Mouse (Mus musculus) heart, embryonic 10.5 days (tissue): ENCODE measurements at regions not wholly inside any gene's neighbourhood (a gene's known extent, or its start where the extent isn't known, plus 50 kb on each side); places are given as distances from the start of the nearest gene placed in this dataset.

Experiments used
- DNase-seq: peaks from one replicate; pipeline ENCODE4 v3.0.0-alpha.2; 2017; ENCODE audit warnings: low spot score
- H3K27ac ChIP-seq: fragments of 300-500 bp; sonication (generic); 2 replicates; pipeline ENCODE4 v1.5.1; 2016; ENCODE audit warnings: mild to moderate bottlenecking
- H3K27me3 ChIP-seq: fragments of 300-500 bp; sonication (generic); 2 replicates; pipeline ENCODE4 v1.6.1; 2016; ENCODE audit warnings: mild to moderate bottlenecking; ENCODE audit not compliant: poor library complexity, insufficient read depth, severe bottlenecking
- H3K36me3 ChIP-seq: fragments of 300-500 bp; sonication (generic); 2 replicates; pipeline ENCODE4 v1.6.1; 2016; ENCODE audit warnings: mild to moderate bottlenecking, moderate library complexity
- H3K4me1 ChIP-seq: fragments of 300-500 bp; sonication (generic); 2 replicates; pipeline ENCODE4 v1.6.1; 2016; ENCODE audit warnings: mild to moderate bottlenecking
- H3K4me3 ChIP-seq: fragments of 300-500 bp; sonication (generic); 2 replicates; pipeline ENCODE4 v1.5.1; 2016; ENCODE audit warnings: mild to moderate bottlenecking, moderate library complexity
- H3K9me3 ChIP-seq: fragments of 300-500 bp; sonication (generic); 2 replicates; pipeline ENCODE4 v1.6.1; 2016; ENCODE audit warnings: mild to moderate bottlenecking, moderate library complexity
- WGBS: fragments of 180-500 bp; shearing (Covaris S2); methylation state at CpG from one replicate; pipeline ENCODE4 v1.1.7; 2016; 5-methylcytosine and 5-hydroxymethylcytosine counted together

DNA sequence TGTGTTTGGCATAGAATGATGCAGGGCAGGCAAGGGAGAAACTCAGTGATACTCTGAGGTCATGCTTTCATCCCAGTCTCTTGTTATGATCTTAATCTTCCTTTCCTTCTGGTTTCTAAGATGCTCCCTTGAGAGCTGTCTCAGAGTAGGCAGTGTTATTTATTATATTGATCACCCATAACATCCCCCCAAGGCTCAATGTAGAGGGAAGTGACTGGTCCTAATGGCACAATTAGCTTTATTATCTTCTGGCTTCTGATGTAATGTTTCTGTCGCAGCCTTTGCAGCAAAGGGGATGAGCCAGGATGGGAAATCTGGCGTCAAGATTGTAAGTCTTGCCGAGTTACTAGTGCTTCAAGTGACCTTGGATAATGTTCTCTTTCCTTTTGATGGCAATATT is 65.0 kb upstream of the Klhl29 start:
- no peak overlapping the region for H3K4me3 ChIP-seq
- H3K27me3 ChIP-seq: no peaks in the 10 kb centered on the region
- no peak overlapping the region for H3K27ac ChIP-seq
- WGBS: 70% methylated on average over 3 of the region's 3 CpGs
- no peaks in the 10 kb centered on the region for H3K36me3 ChIP-seq
- no peaks in the 10 kb centered on the region for H3K9me3 ChIP-seq
- no peak for DNase-seq
- H3K4me1 ChIP-seq: no peaks in the 10 kb centered on the region

- H3K4me1 ChIP-seq: peaks cover 4% of the 10 kb centered on the region; the same call in 1 of the 2 replicates
- 81% methylated on average over 3 of the region's 3 CpGs for WGBS
- no peak overlapping the region for H3K27ac ChIP-seq
- no peak overlapping the region for H3K4me3 ChIP-seq
- no peaks in the 10 kb centered on the region for H3K36me3 ChIP-seq
- no peaks in the 10 kb centered on the region for H3K9me3 ChIP-seq
- DNase-seq: no peak
- 0 out of 2 replicates have a peak, but pooled peaks cover 3% of the 10 kb centered on the region for H3K27me3 ChIP-seq
These were observed 60.4 kb upstream of the Klhl29 start for GRCm38 (mm10) chr12:5435876-5436275.

DNA sequence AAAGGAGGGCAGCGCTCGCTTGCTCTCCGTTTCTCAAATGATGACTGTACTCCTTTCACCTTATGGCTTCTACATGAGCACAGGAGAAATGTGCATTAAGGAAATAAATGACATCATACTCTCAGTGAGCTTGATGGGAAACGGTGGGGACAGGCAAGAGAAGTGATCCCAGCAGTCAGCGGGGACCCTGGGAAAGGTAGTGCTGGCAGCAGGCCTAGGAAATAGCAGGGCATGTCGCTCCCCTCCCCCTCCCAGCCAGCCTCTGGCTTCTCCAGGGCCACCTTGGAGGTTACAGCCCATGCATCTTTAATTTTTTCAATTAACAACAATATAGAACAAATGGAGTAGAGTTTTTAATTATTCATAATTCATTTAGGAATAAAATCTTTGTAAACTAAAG is 58.6 kb upstream of the Klhl29 start:
- whole genome bisulfite sequencing: 53% methylated on average over 6 of the region's 6 CpGs
- H3K27ac ChIP-seq: no peak overlapping the region
- no peak for DNase-seq
- H3K36me3 ChIP-seq: no peaks in the 10 kb centered on the region
- no peak overlapping the region for H3K4me3 ChIP-seq
- H3K27me3 ChIP-seq: 0 out of 2 replicates have a peak, but pooled peaks cover 3% of the 10 kb centered on the region
- no peaks in the 10 kb centered on the region for H3K9me3 ChIP-seq
- peaks cover 4% of the 10 kb centered on the region; the same call in 1 of the 2 replicates for H3K4me1 ChIP-seq

GRCm38 (mm10) chr12:5432688-5433087 is 57.2 kb upstream of the Klhl29 start:
- Histone ChIP-seq H3K36me3 (no peaks in the 10 kb centered on the region), H3K4me3 (no peak overlapping the region), H3K4me1 (peaks cover 8% of the 10 kb centered on the region), H3K27me3 (0 out of 2 replicates have a peak, but pooled peaks cover 3% of the 10 kb centered on the region), H3K27ac (no peak overlapping the region), H3K9me3 (no peaks in the 10 kb centered on the region)
- 76% methylated on average over 3 of the region's 3 CpGs for WGBS
- DNase-seq: no peak

DNA sequence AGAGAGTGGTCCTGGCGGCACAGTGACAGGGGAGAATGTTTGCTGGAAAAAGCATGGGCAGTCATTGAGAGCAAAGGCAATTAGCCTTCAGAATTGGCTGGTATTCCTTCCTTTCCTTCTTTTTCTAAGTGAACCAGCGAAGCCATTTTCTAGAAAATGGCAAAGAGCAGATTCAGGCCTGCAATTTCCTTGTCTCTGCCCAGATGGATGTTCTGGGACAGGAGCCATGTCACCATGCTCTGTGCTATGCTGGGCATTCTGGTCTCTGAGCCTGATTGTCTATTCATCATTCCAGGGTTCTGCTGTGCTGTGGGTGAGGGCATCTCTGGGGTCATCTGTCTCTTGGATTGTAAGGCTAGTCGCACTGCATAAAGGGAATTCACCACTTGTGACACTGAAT is 53.3 kb upstream of the Klhl29 start:
- DNase-seq: no peak
- Histone ChIP-seq H3K9me3 (no peaks in the 10 kb centered on the region), H3K4me1 (peaks cover 5% of the 10 kb centered on the region), H3K4me3 (no peak overlapping the region), H3K36me3 (no peaks in the 10 kb centered on the region), H3K27ac (no peak overlapping the region), H3K27me3 (0 out of 2 replicates have a peak, but pooled peaks cover 3% of the 10 kb centered on the region)
- 52% methylated on average over 3 of the region's 3 CpGs for WGBS
